Mouse (Mus musculus): ENCODE data around the gene Rp2.
A peak's percentile ranks its signal among the peaks of the same experiment; 100 is the strongest.
"Not testable (repeated sequence)": the region's sequence is repeated elsewhere in the genome, so short reads cannot be mapped to it uniquely, and the experiment has no call there.

Rp2 gene

GRCm38 (mm10) chrX:20364391-20365365, at the start of gene Rp2:
Gene Rp2 (plus strand): TSS chrX:20364481.
- DNase-seq, result peak; percentile 84 to 89

DNA sequence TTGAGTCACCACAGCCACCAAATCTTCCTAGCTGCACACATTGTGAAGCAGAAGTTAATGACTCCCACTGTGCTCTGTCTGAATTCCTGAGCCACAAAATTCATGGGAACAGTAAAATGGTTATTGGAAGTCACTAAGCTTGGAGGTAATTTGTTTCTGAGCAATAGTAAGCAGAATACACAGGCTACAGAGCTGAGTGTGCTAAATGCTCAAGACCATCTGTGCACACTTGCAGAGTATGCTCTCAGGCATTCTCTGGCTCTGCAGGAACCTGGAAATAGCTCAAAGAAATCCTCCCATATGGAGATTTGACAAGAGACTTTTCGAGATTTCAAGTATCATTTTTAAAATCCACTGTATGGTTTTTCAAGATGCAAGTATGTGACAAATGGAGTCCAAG, 31.5 kb upstream of the Rp2 start:
- no peak for DNase-seq

GRCm38 (mm10) chrX:20335722-20336121, 28.6 kb upstream of the Rp2 start:
- peak; percentile 20 to 36 for DNase-seq

- no peak for DNase-seq
Observed at GRCm38 (mm10) chrX:20344980-20345379, 19.3 kb upstream of the Rp2 start.

DNA sequence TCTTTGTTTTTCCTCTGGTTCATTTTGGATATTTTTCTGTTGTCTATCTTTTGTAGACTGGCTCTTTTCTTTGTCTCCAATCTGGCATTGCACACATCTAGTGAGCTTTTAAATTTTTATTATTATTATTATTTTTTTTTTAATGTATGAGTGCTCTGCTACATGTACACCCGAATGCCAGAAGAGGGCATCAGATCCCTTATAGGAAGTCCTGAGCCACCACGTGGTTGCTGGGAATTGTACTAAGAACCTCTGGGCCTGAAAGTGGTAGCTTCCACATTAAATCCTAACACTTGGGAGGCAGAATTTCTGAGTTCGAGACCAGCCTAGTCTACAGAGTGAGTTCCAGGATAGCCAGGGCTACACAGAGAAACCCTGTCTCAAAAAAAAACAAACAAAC, 17.9 kb upstream of the Rp2 start:
- no peak for DNase-seq

DNA sequence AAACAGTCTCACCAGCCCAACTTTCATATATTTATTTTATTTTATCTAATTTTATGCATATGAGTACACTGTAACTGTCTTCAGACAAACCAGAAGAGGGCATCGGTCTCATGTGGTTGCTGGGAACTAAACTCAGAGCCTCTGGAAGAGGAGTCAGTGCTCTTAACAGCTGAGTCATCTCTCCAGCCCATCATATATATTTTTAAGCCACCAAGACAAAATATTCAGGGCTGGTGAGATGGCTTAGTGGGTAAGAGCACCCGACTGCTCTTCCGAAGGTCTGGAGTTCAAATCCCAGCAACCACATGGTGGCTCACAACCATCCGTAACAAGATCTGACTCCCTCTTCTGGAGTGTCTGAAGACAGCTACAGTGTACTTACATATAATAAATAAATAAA, 14.0 kb upstream of the Rp2 start:
- DNase-seq, result not testable (repeated sequence)

DNA sequence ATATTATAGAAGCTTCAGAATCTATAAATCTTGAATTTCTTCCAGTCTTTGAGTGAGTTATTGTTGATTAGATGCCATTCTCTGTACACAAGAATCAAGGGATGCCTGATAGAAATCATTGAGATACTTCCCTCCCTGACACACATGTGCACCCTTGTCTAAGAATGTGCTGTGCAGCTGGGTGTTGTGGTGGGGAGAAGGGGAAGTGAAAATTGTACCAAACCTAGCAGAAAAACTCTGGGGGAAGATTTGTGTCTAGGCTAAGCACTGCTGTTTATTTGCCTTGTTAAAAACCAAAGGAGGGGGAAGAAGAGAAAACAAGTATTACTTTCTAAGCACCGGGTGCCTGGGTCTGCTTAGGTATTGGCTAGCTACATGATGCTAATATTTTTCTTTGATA, 9.0 kb upstream of the Rp2 start:
- DNase-seq, result no peak

DNA sequence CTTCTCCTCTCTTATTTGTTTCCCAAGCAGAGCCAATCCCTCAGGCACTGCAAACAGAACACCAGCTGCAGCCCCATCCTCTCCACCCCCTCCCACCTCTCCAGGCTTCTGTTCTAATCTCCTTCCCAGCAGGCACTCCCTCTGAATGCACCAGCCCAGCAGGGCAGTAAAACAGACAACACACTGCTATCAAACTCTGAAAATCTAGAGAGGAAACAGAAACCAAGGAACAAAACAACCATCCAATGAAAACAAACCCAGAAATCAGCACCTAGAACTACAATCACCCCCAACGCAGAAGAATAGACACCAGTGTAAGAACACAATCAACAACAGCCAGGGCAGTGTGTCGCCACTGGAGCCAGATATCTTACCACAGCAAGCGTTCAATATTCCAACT, 8.0 kb upstream of the Rp2 start:
- DNase-seq, result no peak

DNA sequence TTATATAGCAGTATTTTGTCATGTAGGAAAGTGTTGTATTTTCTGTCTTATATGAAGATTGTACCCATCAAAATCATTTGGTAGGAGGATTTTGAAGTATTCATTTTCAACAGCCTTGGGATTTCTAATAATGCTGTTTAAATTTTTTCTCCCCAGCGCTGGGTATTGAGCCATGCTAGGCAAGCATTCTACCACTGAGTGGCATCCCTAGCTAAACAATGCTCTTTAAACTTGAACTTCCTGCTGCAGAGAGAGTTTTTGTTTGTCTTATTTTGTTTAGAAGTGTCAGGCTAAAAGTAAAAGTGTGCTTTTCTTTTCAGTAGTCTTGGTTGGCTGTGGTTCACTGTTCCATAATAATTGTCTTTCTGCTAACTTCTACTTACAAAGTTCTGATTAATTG, 1.8 kb downstream of the Rp2 start:
- no peak for DNase-seq

DNA sequence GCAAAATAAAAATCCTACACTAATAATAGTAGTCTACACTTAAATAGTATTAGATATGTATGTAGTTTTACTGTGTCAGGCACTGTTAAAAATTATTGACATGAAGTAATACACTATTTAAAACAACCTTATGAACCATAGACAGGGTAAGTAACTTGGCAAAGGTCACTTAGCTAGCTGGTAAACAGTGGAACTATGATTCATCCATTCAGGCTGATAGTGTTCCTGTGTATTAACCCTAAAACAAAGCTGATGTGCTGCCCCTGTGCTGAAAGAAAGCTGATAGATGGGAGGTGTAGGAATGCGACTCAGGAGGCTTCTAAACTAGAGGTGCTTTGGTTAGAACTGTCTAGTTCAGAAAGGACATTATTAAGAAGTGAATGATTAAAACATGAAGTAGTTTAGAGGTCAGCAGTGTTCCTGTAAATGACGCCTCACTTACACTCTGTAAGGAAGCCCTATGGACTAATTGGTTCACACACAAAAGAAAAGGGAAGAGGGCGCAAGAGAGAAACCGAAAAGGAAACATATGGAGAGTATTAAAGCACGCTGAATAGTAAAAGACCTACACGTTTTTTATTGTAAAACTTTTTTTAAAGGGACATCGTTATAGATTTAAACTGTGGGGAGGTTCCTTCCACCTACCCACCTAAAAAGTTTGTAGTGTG, 15.2 kb downstream of the Rp2 start:
- DNase-seq, result no peak

DNA sequence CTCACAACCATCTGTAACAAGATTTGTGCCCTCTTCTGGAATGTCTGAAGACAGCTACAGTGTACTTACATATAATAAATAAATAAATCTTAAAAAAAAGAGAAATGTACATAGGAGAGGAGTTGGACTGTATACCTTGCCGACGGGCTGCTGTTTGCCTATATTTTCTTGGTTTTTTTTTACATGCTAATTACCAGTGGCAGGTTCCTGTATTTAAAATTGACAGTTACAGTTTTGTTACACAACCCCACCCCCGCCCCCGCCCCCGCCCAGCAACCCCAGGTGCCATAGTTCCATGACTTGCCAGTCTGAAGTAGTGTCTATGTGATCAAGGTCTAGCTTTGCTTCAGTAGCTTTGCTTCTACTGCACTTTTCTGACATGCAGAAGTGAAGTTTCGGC, 18.0 kb downstream of the Rp2 start:
- DNase-seq, result no peak

DNA sequence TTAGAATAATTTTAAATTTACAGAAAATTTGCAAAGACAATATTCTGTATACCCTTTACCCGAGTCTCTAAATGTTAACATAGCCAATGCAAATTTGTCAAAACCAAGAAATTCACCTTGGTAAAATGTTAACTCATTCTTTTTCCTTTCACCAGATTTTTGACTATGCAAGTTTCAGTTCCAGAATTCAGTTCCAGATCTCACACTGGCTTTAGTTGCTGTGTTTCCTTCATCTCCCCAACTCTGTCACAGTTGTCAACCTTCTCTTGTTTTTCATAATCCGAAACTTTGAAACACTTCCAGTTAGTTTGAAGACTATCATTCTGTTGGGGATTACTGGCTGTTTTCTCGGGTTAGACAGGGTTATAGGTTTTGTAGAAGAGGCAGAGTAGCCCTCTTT, 22.7 kb downstream of the Rp2 start:
- DNase-seq, result no peak

DNA sequence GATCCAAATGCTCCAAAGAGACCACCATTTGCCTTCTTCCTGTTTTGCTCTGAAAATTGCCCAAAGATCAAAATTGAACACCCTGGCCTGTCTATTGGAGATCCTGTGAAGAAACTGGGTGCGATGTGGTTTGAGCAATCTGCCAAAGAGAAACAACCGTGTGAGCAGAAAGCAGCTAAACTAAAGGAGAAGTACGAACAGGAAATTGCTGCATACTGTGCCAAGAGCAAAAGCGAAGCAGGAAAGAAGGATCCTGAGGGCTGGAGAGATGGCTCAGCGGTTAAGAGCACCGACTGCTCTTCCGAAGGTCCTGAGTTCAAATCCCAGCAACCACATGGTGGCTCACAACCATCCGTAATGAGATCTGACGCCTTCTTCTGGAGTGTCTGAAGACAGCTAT, 27.7 kb downstream of the Rp2 start:
- not testable (repeated sequence) for DNase-seq

DNA sequence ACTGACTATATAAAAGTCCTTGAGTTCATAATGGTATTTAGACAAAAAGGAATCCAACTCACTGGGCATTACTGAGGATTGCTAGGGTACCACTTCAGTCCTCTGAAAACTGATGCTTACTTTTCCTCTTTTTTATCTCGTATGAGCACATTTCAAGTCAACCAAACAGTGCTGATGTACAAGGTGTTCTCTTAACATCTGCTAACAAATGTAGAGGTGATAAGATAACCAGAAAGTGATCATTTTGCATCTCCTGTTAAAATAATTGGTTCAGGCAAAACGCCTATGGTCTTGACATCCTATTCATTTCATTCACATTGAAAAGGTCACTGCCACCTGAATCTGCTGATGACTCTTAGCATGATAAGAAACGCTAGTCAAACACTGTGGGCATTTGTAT, 28.7 kb downstream of the Rp2 start:
- DNase-seq, result no peak

GRCm38 (mm10) chrX:20404068-20404467, 39.8 kb downstream of the Rp2 start:
- DNase-seq, result no peak

- DNase-seq, result no peak
Observed at GRCm38 (mm10) chrX:20406909-20407308, 42.6 kb downstream of the Rp2 start.

DNA sequence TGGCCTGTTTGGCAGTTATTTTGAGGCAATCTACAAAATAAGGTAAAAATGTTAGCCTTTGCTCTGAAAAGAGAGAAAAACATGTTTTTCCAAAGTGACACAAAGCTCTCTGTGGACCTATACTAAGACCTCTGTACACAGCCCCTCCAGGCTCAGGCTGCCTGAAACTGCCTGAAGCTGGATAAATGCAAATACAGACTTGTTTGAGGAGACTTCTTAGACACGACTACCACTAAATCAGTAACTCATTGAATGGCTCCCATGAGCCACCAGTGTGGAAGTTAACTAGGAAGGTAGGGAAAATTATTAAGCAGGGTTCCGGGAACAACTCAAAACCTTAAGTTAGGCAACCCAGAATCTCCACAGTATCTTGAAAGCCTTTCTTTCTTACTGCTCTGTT, 43.4 kb downstream of the Rp2 start:
- DNase-seq, result no peak

DNA sequence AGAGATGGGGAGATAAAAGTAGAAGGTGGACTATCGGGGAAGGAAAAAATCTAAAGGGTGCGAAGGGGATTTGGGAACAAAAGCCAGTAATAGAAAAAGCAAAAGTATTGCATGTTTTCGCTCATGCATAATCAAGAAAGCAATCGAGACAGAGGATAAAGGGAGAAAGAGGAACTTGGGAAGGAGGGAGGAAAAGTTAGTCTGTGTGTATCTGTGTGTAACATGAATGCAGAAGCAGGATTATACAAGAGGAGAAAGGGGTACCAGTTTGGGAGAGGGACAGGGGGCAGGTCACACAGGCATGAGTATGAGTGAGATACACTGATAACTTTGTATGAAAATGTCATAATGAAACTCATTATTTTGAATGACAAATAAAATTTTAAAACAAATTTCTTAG, 47.1 kb downstream of the Rp2 start:
- DNase-seq, result no peak

GRCm38 (mm10) chrX:20412221-20412620, 47.9 kb downstream of the Rp2 start:
- no peak for DNase-seq

- DNase-seq, result no peak
Observed at GRCm38 (mm10) chrX:20414885-20415622, 50.8 kb downstream of the Rp2 start.

DNA sequence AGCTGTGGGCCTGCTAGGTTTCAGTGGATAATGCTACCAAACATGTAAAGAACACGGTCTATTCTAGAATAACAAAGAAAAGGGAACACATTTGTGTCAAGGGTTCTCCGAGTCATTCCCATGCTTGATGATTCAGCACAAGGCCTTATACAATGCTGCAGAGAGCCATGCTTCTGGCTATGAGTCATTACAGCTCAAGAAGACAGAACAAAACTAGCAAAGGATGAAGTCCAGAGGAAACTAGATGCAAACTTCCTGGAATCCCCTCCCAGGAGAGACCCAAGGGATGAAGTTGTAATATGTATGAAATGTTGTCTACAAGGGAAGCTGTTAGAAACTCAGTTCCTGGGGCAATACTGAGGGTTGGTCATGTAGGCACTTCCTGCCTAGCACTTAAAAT, 54.2 kb downstream of the Rp2 start:
- DNase-seq, result no peak

- DNase-seq, result no peak
Observed at GRCm38 (mm10) chrX:20419536-20419935, 55.3 kb downstream of the Rp2 start.

- DNase-seq, result peak; percentile 87 to 94
Observed at GRCm38 (mm10) chrX:20425140-20425838, 61.0 kb downstream of the Rp2 start, which contains the start of gene Jade3. Gene Jade3 (plus strand): TSS chrX:20425688.
